Mouse (Mus musculus) embryonic facial prominence, embryonic 14.5 days (tissue): ENCODE measurements at regions not wholly inside any gene's neighbourhood (a gene's known extent, or its start where the extent isn't known, plus 50 kb on each side); places are given as distances from the start of the nearest gene placed in this dataset.
A peak's percentile ranks its signal among the peaks of the same experiment; 100 is the strongest.

Experiments used
- ATAC-seq: fragments of 200-750 bp; cut with Nextera tagmentation; 2 replicates; pipeline ENCODE4 v1.8.0; 2017; ENCODE audit warnings: low read depth, moderate number of reproducible peaks, moderate TSS enrichment
- DNase-seq: peaks from one replicate; pipeline ENCODE4 v3.0.0-alpha.2; 2015; ENCODE audit warnings: low spot score
- H3K27ac ChIP-seq: fragments of 300-500 bp; sonication (generic); replicated peaks from 2 replicates; pipeline ENCODE4 v1.5.1; 2014; ENCODE audit warnings: low read depth, mild to moderate bottlenecking, low read length, moderate library complexity
- H3K27me3 ChIP-seq: fragments of 300-500 bp; sonication (generic); replicated peaks from 2 replicates; pipeline ENCODE4 v1.6.1; 2014; ENCODE audit warnings: low read length; ENCODE audit not compliant: control insufficient read depth, insufficient read depth
- H3K36me3 ChIP-seq: fragments of 300-500 bp; sonication (generic); 2 replicates; pipeline ENCODE4 v1.6.1; 2014; ENCODE audit warnings: low read length, mixed read lengths; ENCODE audit not compliant: control insufficient read depth, insufficient read depth
- H3K4me1 ChIP-seq: fragments of 300-500 bp; sonication (generic); 2 replicates; pipeline ENCODE4 v1.6.1; 2014; ENCODE audit warnings: antibody characterized with exemption, low read length; ENCODE audit not compliant: control insufficient read depth, insufficient read depth
- H3K4me2 ChIP-seq: fragments of 300-500 bp; sonication (generic); 2 replicates; pipeline ENCODE4 v1.6.1; 2014; ENCODE audit warnings: low read depth, mild to moderate bottlenecking, low read length, moderate library complexity, mixed read lengths
- H3K4me3 ChIP-seq: fragments of 300-500 bp; sonication (generic); 2 replicates; pipeline ENCODE4 v1.5.1; 2014; ENCODE audit warnings: low read depth, mild to moderate bottlenecking, low read length
- H3K9ac ChIP-seq: fragments of 300-500 bp; sonication (generic); 2 replicates; pipeline ENCODE4 v1.6.1; 2014; ENCODE audit warnings: low read depth, mild to moderate bottlenecking, low read length, moderate library complexity, mixed read lengths
- H3K9me3 ChIP-seq: fragments of 300-500 bp; sonication (generic); 2 replicates; pipeline ENCODE4 v1.6.1; 2016; ENCODE audit warnings: low read length; ENCODE audit not compliant: control insufficient read depth
- WGBS: fragments of 180-500 bp; shearing (Covaris S2); extraction: QIAGEN DNeasy Blood & Tissue Kit; methylation state at CpG from one replicate; pipeline ENCODE4 v1.1.7; 2014; 5-methylcytosine and 5-hydroxymethylcytosine counted together

GRCm38 (mm10) chr3:52540862-52541380 is 272.8 kb downstream of the Foxo1 start:
- 18% methylated on average over 9 of the region's 9 CpGs for WGBS

GRCm38 (mm10) chr3:52539813-52540378 is 271.8 kb downstream of the Foxo1 start:
- no peak overlapping the region for H3K4me2 ChIP-seq
- no peak overlapping the region for H3K9ac ChIP-seq
- no peak overlapping the region for H3K4me3 ChIP-seq
- peaks cover 21% of the 10 kb centered on the region for H3K4me1 ChIP-seq
- H3K27ac ChIP-seq: peak overlapping the region; percentile 41; the same call in 1 of the 2 replicates
- H3K27me3 ChIP-seq: no peaks in the 10 kb centered on the region
- ATAC-seq (peak; percentile 51), DNase-seq (peak; percentile 75)
- no peaks in the 10 kb centered on the region for H3K36me3 ChIP-seq
- H3K9me3 ChIP-seq: no peaks in the 10 kb centered on the region
- WGBS: 27% methylated on average over 10 of the region's 10 CpGs

More at GRCm38 (mm10) chr3:52540862-52541380, 272.8 kb downstream of the Foxo1 start:
- Histone ChIP-seq H3K9ac (no peak overlapping the region), H3K4me2 (no peak overlapping the region), H3K4me1 (peaks cover 11% of the 10 kb centered on the region; the same call in 1 of the 2 replicates), H3K27me3 (no peaks in the 10 kb centered on the region), H3K27ac (no peak overlapping the region), H3K36me3 (no peaks in the 10 kb centered on the region), H3K9me3 (no peaks in the 10 kb centered on the region), H3K4me3 (no peak overlapping the region)
- DNase-seq (peak; percentile 65), ATAC-seq (peak; percentile 47; the same call in 1 of the 2 replicates)

- H3K4me1 ChIP-seq: peaks cover 24% of the 10 kb centered on the region
- 82% methylated on average over 4 of the region's 4 CpGs for WGBS
Measured at GRCm38 (mm10) chr3:52538306-52538705, 270.2 kb downstream of the Foxo1 start.

GRCm38 (mm10) chr3:52537362-52537911 is 269.3 kb downstream of the Foxo1 start:
- no peak overlapping the region for H3K9ac ChIP-seq
- H3K9me3 ChIP-seq: no peaks in the 10 kb centered on the region
- H3K4me3 ChIP-seq: no peak overlapping the region
- H3K4me1 ChIP-seq: peaks cover 22% of the 10 kb centered on the region
- DNase-seq (no peak), ATAC-seq (no peak)
- no peak overlapping the region for H3K27ac ChIP-seq
- no peaks in the 10 kb centered on the region for H3K27me3 ChIP-seq
- no peaks in the 10 kb centered on the region for H3K36me3 ChIP-seq
- no peak overlapping the region for H3K4me2 ChIP-seq
- WGBS: 70% methylated on average over 10 of the region's 10 CpGs

More at GRCm38 (mm10) chr3:52538306-52538705, 270.2 kb downstream of the Foxo1 start:
- Histone ChIP-seq H3K27me3 (no peaks in the 10 kb centered on the region), H3K9me3 (no peaks in the 10 kb centered on the region), H3K4me3 (no peak overlapping the region), H3K4me2 (no peak overlapping the region), H3K36me3 (no peaks in the 10 kb centered on the region), H3K27ac (no peak overlapping the region), H3K9ac (no peak overlapping the region)
- ATAC-seq (no peak), DNase-seq (no peak)

- Histone ChIP-seq H3K4me3 (no peak overlapping the region), H3K27me3 (peaks cover 5% of the 10 kb centered on the region; the same call in 1 of the 2 replicates), H3K9me3 (no peaks in the 10 kb centered on the region), H3K9ac (no peak overlapping the region), H3K36me3 (no peaks in the 10 kb centered on the region), H3K4me2 (no peak overlapping the region), H3K4me1 (peaks cover 21% of the 10 kb centered on the region), H3K27ac (no peak overlapping the region)
- DNase-seq (peak; percentile 91), ATAC-seq (peak; percentile 76)
- WGBS: 10% methylated on average over 7 of the region's 7 CpGs
Measured at GRCm38 (mm10) chr3:52535411-52536021, 267.4 kb downstream of the Foxo1 start.

- H3K36me3 ChIP-seq: no peaks in the 10 kb centered on the region
- ATAC-seq (no peak), DNase-seq (no peak)
- H3K4me2 ChIP-seq: no peak overlapping the region
- H3K9ac ChIP-seq: no peak overlapping the region
- peaks cover 16% of the 10 kb centered on the region for H3K4me1 ChIP-seq
- no peak overlapping the region for H3K4me3 ChIP-seq
- H3K27ac ChIP-seq: no peak overlapping the region
- H3K9me3 ChIP-seq: no peaks in the 10 kb centered on the region
- WGBS: 78% methylated on average over 7 of the region's 7 CpGs
- H3K27me3 ChIP-seq: peaks cover 11% of the 10 kb centered on the region; the same call in 1 of the 2 replicates
Measured at GRCm38 (mm10) chr3:52534118-52534517, 266.0 kb downstream of the Foxo1 start.

GRCm38 (mm10) chr3:52531686-52532351 is 263.7 kb downstream of the Foxo1 start:
- no peak for ATAC-seq
- Histone ChIP-seq H3K4me1 (peaks cover 16% of the 10 kb centered on the region), H3K27ac (no peak overlapping the region), H3K36me3 (no peaks in the 10 kb centered on the region), H3K27me3 (peaks cover 11% of the 10 kb centered on the region; the same call in 1 of the 2 replicates), H3K4me3 (no peak overlapping the region), H3K9ac (no peak overlapping the region), H3K4me2 (no peak overlapping the region), H3K9me3 (no peaks in the 10 kb centered on the region)
- WGBS: 53% methylated on average over 8 of the region's 8 CpGs
- no peak for DNase-seq

GRCm38 (mm10) chr3:52530406-52530970 is 262.4 kb downstream of the Foxo1 start:
- no peak overlapping the region for H3K27ac ChIP-seq
- 90% methylated on average over 7 of the region's 7 CpGs for WGBS

More at GRCm38 (mm10) chr3:52530406-52530970, 262.4 kb downstream of the Foxo1 start:
- Histone ChIP-seq H3K9ac (no peak overlapping the region), H3K4me1 (peaks cover 9% of the 10 kb centered on the region), H3K4me2 (no peak overlapping the region), H3K27me3 (peaks cover 11% of the 10 kb centered on the region; the same call in 1 of the 2 replicates), H3K36me3 (no peaks in the 10 kb centered on the region), H3K9me3 (no peaks in the 10 kb centered on the region), H3K4me3 (no peak overlapping the region)
- DNase-seq: no peak
- no peak for ATAC-seq
